Mouse (Mus musculus) hindbrain, postnatal 0 days (tissue): Measurements from ENCODE around the gene Gm49322. TPM values are rescaled to one million over a fixed set of nuclear protein-coding genes. Genes with fewer than 3 reads are reported as not detected.

Experiments
- ATAC-seq: fragments of 200-750 bp; cut with Nextera tagmentation; 2 replicates; pipeline ENCODE4 v1.8.0; 2017; ENCODE audit warnings: mild to moderate bottlenecking, moderate TSS enrichment, moderate library complexity
- DNase-seq: peaks from one replicate; pipeline ENCODE4 v3.0.0-alpha.2; 2015; ENCODE audit warnings: low spot score
- H3K27ac ChIP-seq: fragments of 300-500 bp; sonication (generic); 2 replicates; pipeline ENCODE4 v1.5.1; 2014; ENCODE audit warnings: mild to moderate bottlenecking
- H3K27me3 ChIP-seq: fragments of 300-500 bp; sonication (generic); 2 replicates; pipeline ENCODE4 v1.6.1; 2014; ENCODE audit warnings: low read length, mixed read lengths; ENCODE audit not compliant: insufficient read depth
- H3K36me3 ChIP-seq: fragments of 300-500 bp; sonication (generic); 2 replicates; pipeline ENCODE4 v1.6.1; 2014; ENCODE audit warnings: low read length, mixed read lengths; ENCODE audit not compliant: insufficient read depth
- H3K4me1 ChIP-seq: fragments of 300-500 bp; sonication (generic); 2 replicates; pipeline ENCODE4 v1.6.1; 2014; ENCODE audit warnings: antibody characterized with exemption, low read length, mixed read lengths; ENCODE audit not compliant: insufficient read depth
- H3K4me2 ChIP-seq: fragments of 300-500 bp; sonication (generic); 2 replicates; pipeline ENCODE4 v1.6.1; 2014; ENCODE audit warnings: low read depth, mild to moderate bottlenecking, low read length, moderate library complexity, mixed read lengths
- H3K4me3 ChIP-seq: fragments of 300-500 bp; sonication (generic); 2 replicates; pipeline ENCODE4 v1.5.1; 2014; ENCODE audit warnings: low read length
- H3K9ac ChIP-seq: fragments of 300-500 bp; sonication (generic); replicated peaks from 2 replicates; pipeline ENCODE4 v1.6.1; 2014; ENCODE audit warnings: mild to moderate bottlenecking, low read length, moderate library complexity, mixed read lengths
- H3K9me3 ChIP-seq: fragments of 300-500 bp; sonication (generic); 2 replicates; pipeline ENCODE4 v1.6.1; 2016; ENCODE audit warnings: low read length, mixed read lengths
- CTCF ChIP-seq: IDR thresholded peaks from 2 replicates; pipeline ENCODE4 v1.5.1; 2016; ENCODE audit warnings: antibody characterized with exemption, control low read depth, low read depth
- WGBS: fragments of 180-500 bp; shearing (Covaris S2); extraction: QIAGEN DNeasy Blood & Tissue Kit; methylation state at CpG from one replicate; pipeline ENCODE4 v1.1.7; 2014; 5-methylcytosine and 5-hydroxymethylcytosine counted together
- polyA plus RNA-seq: library from polyadenylated mRNA; unstranded; fragments of >200 nt; fragmentation: Nextera tagmentation; extraction: Ambion mirVana; gene quantifications from 2 replicates; pipeline ENCODE4 v1.2.1, GENCODE M21; 2015
- total RNA-seq: library from RNA; depleted of rRNA; stranded (reverse); fragments of >200 nt; gene quantifications from 2 replicates; pipeline ENCODE4 v1.2.3, GENCODE M21; 2014

Gene Gm49322
- total and polyA plus RNA-seq, 2 experiments from 2014 or later = 1.1 to 2.2 TPM

DNA sequence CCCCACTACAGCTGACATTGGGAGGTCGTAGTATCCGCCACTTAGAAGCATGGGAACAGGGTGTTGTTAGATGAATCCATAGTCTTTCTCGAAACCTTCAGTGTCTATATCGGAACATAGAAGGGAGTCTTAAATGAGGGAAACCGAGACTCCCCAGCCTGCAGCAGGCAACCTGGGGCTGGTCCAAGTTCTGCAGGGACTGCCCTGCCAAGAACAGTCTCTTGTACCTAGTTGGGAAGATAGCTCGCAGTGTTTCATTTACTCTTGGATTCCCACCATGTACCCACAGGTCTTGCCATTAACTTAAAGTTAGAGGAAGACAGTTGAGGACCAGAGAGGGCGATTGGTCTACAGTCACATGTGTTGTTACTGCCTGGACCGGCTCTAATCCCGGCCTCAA is 14.5 kb downstream of the Gm49322 start:
- H3K4me1 ChIP-seq = peaks cover 16% of the 10 kb centered on the region

DNA sequence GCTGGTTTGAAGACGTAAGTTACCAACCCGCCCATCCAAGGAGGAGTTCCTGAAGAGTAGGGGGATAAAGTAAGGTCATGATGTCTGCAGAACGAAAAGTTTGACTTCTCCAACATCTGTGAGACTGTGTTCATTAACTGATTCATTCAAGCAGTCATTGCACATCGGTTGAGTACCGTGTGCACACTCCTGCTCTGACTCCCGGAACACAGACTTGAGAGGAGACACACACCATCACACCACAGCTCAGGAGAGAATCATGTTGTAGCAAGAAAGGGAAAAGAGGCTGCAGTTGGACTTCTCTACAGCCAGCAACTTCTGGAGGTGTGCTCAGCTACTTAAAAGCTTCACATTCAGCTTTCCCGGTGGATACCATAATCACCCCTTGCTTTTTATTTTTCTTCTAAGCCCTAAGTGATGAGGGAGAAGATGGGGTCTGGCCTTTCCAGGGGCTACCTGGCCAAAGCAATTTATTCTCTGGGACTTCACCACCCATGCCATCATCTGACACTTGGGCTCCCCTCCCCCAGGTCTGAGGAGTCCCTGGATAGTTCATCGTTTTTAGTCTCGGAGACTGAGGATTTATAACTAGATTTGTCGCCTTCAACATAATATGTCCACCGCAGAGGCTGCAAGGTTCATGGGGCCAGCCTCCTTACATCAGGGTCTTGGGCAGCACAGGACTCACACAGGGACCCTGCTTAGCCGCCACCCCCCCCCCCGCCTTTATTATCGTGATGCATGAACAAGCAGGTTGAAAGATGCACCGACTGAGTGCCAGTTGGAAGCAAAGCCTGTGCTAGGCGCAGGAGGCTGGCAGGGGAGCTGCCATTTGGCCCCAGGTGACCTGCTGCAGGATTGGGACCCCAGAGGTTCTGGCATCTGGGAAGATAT is 15.2 kb downstream of the Gm49322 start:
- Histone ChIP-seq H3K4me3 (peak overlapping the region; percentile 85), H3K4me2 (peak overlapping the region; percentile 65), H3K4me1 (peaks cover 16% of the 10 kb centered on the region), H3K9ac (peak overlapping the region; percentile 51), H3K27me3 (no peaks in the 10 kb centered on the region), H3K9me3 (no peaks in the 10 kb centered on the region), H3K27ac (peak overlapping the region; percentile 90), H3K36me3 (no peaks in the 10 kb centered on the region)
- TF ChIP-seq CTCF = no peak
- ATAC-seq (no peak), DNase-seq (peak; percentile 12)
- WGBS = 51% methylated on average over 16 of the region's 16 CpGs

More for the DNA sequence above, 14.5 kb downstream of the Gm49322 start:
- Histone ChIP-seq H3K9ac (no peak overlapping the region), H3K27me3 (no peaks in the 10 kb centered on the region), H3K4me3 (no peak overlapping the region), H3K9me3 (no peaks in the 10 kb centered on the region), H3K27ac (no peak overlapping the region), H3K36me3 (peaks cover 6% of the 10 kb centered on the region; the same call in 1 of the 2 replicates), H3K4me2 (no peak overlapping the region)
- no peak for ATAC-seq
- 84% methylated on average over 9 of the region's 9 CpGs for WGBS
- no peak for TF ChIP-seq CTCF
- DNase-seq = no peak

DNA sequence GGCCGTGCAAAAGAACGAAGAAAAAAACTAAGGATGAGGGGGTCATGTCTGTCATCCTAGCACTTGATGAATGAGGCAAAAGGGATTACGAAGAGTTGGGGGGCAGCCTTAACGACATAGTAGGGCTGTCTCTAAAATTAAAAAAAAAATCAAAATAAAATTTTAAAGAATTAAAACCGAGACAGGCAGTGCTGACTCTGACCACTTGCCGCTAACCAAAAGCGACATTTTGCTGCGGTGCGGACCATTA is 15.8 kb downstream of the Gm49322 start:
- no peak for DNase-seq
- peak overlapping the region; percentile 90 for H3K27ac ChIP-seq

DNA sequence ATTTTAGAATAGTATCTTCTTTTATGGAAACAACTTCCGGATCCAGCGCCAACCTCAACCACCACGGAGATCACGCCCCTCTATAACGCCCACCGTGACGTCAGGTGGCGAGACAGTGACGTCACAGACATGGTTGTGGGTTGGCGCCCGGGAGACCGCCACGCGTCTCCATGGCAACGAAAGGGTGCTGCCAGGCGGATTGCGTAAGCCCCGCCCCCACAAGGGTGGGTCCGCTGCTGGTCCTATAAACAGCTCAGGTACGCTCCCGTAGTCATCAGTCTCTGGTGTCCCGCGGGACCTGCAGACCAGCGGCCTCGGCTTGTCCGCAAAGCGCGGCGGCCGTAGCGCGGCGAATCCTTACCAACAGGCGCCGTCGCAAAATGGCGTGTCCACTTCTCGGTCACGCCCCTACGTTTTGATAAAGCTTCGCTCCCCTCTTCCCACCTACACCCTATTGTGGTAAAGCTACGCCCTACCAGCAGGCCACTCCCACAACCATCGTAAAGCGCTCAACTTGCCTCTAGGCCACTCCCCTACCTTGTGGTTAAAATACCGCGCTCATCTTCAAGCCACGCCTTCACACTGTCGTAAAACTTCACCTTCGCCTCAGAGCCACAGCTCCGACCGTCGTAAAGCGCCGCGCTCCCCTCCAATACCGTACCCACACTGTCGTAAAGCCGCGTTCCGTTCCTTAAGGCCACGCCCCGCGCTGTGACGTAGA is 16.3 kb downstream of the Gm49322 start:
- H3K9me3 ChIP-seq = no peaks in the 10 kb centered on the region
- peaks cover 16% of the 10 kb centered on the region for H3K4me1 ChIP-seq
- under 1% methylated on average over 64 of the region's 64 CpGs for WGBS
- DNase-seq (peak; percentile 100), ATAC-seq (peak; percentile 98)
- H3K27ac ChIP-seq = peak overlapping the region; percentile 91
- no peaks in the 10 kb centered on the region for H3K36me3 ChIP-seq
- peak; percentile 22; the same call in 1 of the 2 replicates for TF ChIP-seq CTCF
- H3K4me3 ChIP-seq = peak overlapping the region; percentile 85
- peak overlapping the region; percentile 98 for H3K4me2 ChIP-seq
- no peaks in the 10 kb centered on the region for H3K27me3 ChIP-seq
- H3K9ac ChIP-seq = peak overlapping the region; percentile 95

More for the DNA sequence above, 15.8 kb downstream of the Gm49322 start:
- Histone ChIP-seq H3K36me3 (no peaks in the 10 kb centered on the region), H3K4me3 (peak overlapping the region; percentile 85), H3K4me1 (peaks cover 16% of the 10 kb centered on the region), H3K9ac (peak overlapping the region; percentile 51), H3K4me2 (peak overlapping the region; percentile 65), H3K27me3 (no peaks in the 10 kb centered on the region), H3K9me3 (no peaks in the 10 kb centered on the region)
- WGBS = 1% methylated on average over 9 of the region's 9 CpGs
- no peak for ATAC-seq
- no peak for TF ChIP-seq CTCF

DNA sequence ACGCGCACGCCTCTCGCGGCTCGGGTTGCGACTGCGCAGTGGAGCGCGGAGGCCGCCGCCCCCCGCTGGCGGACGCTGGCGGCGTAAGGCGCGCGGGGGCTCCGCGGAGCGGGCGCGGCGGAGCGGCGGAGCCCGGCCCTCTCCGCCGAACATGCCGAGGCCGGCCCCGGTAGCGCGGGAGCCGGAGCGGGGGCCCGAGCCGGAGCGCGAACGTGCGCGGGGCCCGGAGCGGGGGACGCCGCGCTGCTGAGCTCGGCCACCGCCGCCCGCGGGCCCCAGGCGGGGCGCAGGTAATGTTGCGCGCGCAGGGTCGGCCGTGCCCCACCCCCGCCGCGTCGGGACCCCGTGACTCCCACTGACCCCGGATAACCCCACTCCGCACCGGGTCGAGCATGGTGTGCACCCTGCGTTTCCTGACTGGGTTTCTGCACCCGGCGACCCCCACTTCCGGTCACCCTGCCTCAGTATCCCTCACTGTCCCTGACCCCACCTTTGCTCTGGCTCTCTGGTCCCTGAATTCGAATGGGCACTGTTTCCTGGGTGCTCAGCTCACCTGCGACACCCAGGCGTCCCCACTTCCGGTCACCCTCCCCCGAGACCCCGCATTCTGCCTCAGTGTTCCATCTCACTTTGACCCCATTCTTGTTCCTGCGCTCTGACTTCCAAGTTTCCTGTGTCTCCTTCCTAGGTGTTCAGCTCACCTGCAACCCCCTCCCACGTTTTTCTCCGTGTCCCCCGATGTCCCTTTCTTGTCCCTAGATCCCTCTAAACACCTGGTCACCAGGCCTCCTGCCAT is 17.0 kb downstream of the Gm49322 start, which contains the start of gene Csnk1g2:
Gene Csnk1g2, plus strand, starts transcription at position 178 of the 796 bp plus-strand sequence.
- Histone ChIP-seq H3K9ac (peak within 1 kb of the TSS; percentile 95), H3K36me3 (no peaks in the 10 kb centered on the region), H3K4me1 (peaks cover 16% of the 10 kb centered on the region), H3K4me3 (peak within 1 kb of the TSS; percentile 85), H3K9me3 (no peaks in the 10 kb centered on the region), H3K27me3 (no peaks in the 10 kb centered on the region), H3K4me2 (peak within 1 kb of the TSS; percentile 98), H3K27ac (peak within 1 kb of the TSS; percentile 91)
- under 1% methylated on average over 82 of the region's 85 CpGs for WGBS
- DNase-seq = no peak
- TF ChIP-seq CTCF = no peak
- no peak; the same call in 1 of the 2 replicates for ATAC-seq

DNA sequence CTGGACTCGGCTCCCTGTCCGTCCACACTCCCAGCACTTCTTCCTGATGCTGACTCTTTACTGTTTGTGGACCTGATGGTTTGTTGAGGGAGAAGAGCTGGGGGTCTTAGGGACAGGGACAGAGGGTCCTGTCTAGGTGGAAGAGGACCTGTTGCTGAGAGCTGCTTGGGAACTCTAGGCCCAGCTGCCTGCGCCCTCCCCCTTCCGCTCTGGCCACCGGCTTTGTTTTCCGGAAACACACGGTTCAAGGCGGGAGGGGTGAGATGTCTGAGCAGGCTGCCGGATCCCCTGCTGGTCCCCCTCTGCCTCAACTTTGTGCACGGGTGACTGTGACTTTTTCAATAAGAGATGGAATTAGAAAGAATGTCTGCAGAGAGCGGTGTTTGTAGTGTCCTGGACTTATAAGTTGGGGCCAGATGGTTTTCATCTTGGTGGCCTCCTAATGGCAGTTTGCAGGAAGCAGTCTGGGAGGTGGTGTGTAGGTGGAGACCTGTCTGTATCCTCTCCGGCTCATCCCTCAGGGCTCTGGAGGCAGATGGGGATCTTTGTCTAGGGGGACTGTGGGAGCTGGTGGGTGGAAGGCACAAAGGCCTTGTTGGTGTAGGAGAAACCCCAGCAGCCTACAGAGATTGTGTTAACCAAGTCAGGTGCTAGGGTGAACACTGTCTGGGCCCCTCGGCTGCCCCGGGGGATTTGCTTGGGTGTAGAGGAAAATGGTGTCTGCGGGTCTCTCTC is 17.8 kb downstream of the Gm49322 start:
- peak overlapping the region; percentile 95 for H3K9ac ChIP-seq
- peak overlapping the region; percentile 85 for H3K4me3 ChIP-seq
- H3K36me3 ChIP-seq = no peaks in the 10 kb centered on the region
- H3K4me1 ChIP-seq = peaks cover 16% of the 10 kb centered on the region
- H3K27ac ChIP-seq = peak overlapping the region; percentile 91
- H3K4me2 ChIP-seq = peak overlapping the region; percentile 98
- TF ChIP-seq CTCF = no peak
- no peaks in the 10 kb centered on the region for H3K27me3 ChIP-seq
- DNase-seq (peak; percentile 49), ATAC-seq (no peak)
- no peaks in the 10 kb centered on the region for H3K9me3 ChIP-seq
- 14% methylated on average over 15 of the region's 15 CpGs for WGBS
